Mouse (Mus musculus) adrenal gland (tissue): Measurements from ENCODE around the gene Cdk9.

Experiments
- intact Hi-C: fragments of 180-260 bp; cut with DNase I; formaldehyde crosslinking; loops from one replicate; pipeline ENCODE4 v1.15.1; 2025

Gene Cdk9

GRCm38 (mm10) chr2:32710425-32710824 lies 2.5 kb downstream of the Cdk9 start:
- intact Hi-C loops = no loop called here

GRCm38 (mm10) chr2:32709521-32710137 lies 3.2 kb downstream of the Cdk9 start:
- intact Hi-C loops = loop anchor here (5.0 kb wide), 1 partner anchor 153 kb away; no protein-coding TSS in a partner anchor

- intact Hi-C loops = loop anchor here (5.0 kb wide), 1 partner anchor 154 kb away; no protein-coding TSS in a partner anchor
These were observed 4.2 kb downstream of the Cdk9 start for GRCm38 (mm10) chr2:32708643-32709042.

GRCm38 (mm10) chr2:32706971-32707370 lies 5.9 kb downstream of the Cdk9 start:
- intact Hi-C loops = loop anchor here (5.0 kb wide), 1 partner anchor 155 kb away; no protein-coding TSS in a partner anchor

GRCm38 (mm10) chr2:32705018-32705417 lies 7.9 kb downstream of the Cdk9 start:
- intact Hi-C loops = loop anchor here (5.0 kb wide), 1 partner anchor 157 kb away; no protein-coding TSS in a partner anchor

GRCm38 (mm10) chr2:32704021-32704421 lies 8.9 kb downstream of the Cdk9 start, which contains the start of gene Fpgs:
Gene Fpgs, minus strand, starts transcription at chr2:32704145.
- intact Hi-C loops = no loop called here

GRCm38 (mm10) chr2:32703046-32703445 lies 9.8 kb downstream of the Cdk9 start:
- intact Hi-C loops = no loop called here

- intact Hi-C loops = no loop called here
These were observed 11.7 kb downstream of the Cdk9 start for GRCm38 (mm10) chr2:32700966-32701743.

GRCm38 (mm10) chr2:32699680-32700079 lies 13.2 kb downstream of the Cdk9 start:
- intact Hi-C loops = no loop called here

- intact Hi-C loops = no loop called here
These were observed 18.2 kb downstream of the Cdk9 start for GRCm38 (mm10) chr2:32694691-32695090.

GRCm38 (mm10) chr2:32693823-32694411 lies 19.0 kb downstream of the Cdk9 start:
- intact Hi-C loops = no loop called here

- intact Hi-C loops = no loop called here
These were observed 19.6 kb downstream of the Cdk9 start for GRCm38 (mm10) chr2:32693282-32693681.

- intact Hi-C loops = no loop called here
These were observed 20.4 kb downstream of the Cdk9 start for GRCm38 (mm10) chr2:32692496-32692895.

- intact Hi-C loops = loop anchor here (2.0 kb wide), 1 partner anchor 48 kb away; no protein-coding TSS in a partner anchor
These were observed 21.8 kb downstream of the Cdk9 start for GRCm38 (mm10) chr2:32691041-32691440.

GRCm38 (mm10) chr2:32689420-32689819 lies 23.5 kb downstream of the Cdk9 start:
- intact Hi-C loops = loop anchor here (2.0 kb wide), 1 partner anchor 59 kb away; no protein-coding TSS in a partner anchor

- intact Hi-C loops = no loop called here
These were observed 25.3 kb downstream of the Cdk9 start for GRCm38 (mm10) chr2:32687562-32687961.

- intact Hi-C loops = no loop called here
These were observed 26.2 kb downstream of the Cdk9 start for GRCm38 (mm10) chr2:32686640-32687039.

GRCm38 (mm10) chr2:32685807-32686206 lies 27.1 kb downstream of the Cdk9 start:
- intact Hi-C loops = no loop called here

- intact Hi-C loops = no loop called here
These were observed 28.0 kb downstream of the Cdk9 start for GRCm38 (mm10) chr2:32684681-32685428.

GRCm38 (mm10) chr2:32683701-32684100 lies 29.2 kb downstream of the Cdk9 start:
- intact Hi-C loops = no loop called here

- intact Hi-C loops = no loop called here
These were observed 30.0 kb downstream of the Cdk9 start for GRCm38 (mm10) chr2:32682721-32683417.
